Mouse (Mus musculus): ENCODE measurements around the gene Cstf1.

GRCm38 (mm10) chr2:172353218-172353617 is 17.3 kb upstream of the Cstf1 start:
- TF ChIP-seq CTCF (IDR thresholded peaks at IDR 0.05; ENCODE audit: low read depth, low read length) (no peak), POLR2A (IDR thresholded peaks at IDR 0.05; ENCODE audit: borderline replicate concordance, low read depth, low read length) (no peak)

Data from bone marrow macrophage, adult 2 months (primary cell).